Mouse (Mus musculus) left cerebral cortex, adult 2 months (tissue): ENCODE measurements around the gene Hoxb3. TPM values are rescaled to one million over a fixed set of nuclear protein-coding genes. Genes with fewer than 3 reads are reported as not detected.

Source experiments
- DNase-seq, 2 experiments: peaks; one replicate each; pipeline ENCODE4 v3.0.0; 2021 to 2022; ENCODE audit warnings: low spot score in 2 of 2, mixed read lengths in 1 of 2; ENCODE audit errors: extremely low spot score in 1 of 2
- H3K27ac ChIP-seq: fragments of 200-600 bp; 2 replicates; pipeline ENCODE4 v1.8.1; 2022
- H3K4me3 ChIP-seq: fragments of 200-600 bp; 2 replicates; pipeline ENCODE4 v1.8.1; 2022
- CTCF ChIP-seq: fragments of 200-600 bp; IDR thresholded peaks from 2 replicates; pipeline ENCODE4 v1.8.1; 2022; ENCODE audit warnings: antibody characterized with exemption, mild to moderate bottlenecking, moderate library complexity
- intact Hi-C: fragments of 180-260 bp; cut with DNase I; formaldehyde crosslinking; loops from one replicate; pipeline ENCODE4 v1.15.1; 2025
- total RNA-seq, 2 experiments: library from RNA; stranded (reverse); gene quantifications; 2 replicates each; pipeline ENCODE4 v1.2.3; 2021

The Hoxb3 gene
- total RNA-seq, 2 experiments from 2014 or later, result not detected

GRCm38 (mm10) chr11:96325747-96326212, 2.7 kb downstream of the Hoxb3 start:
- Histone ChIP-seq H3K4me3 (no peak overlapping the region), H3K27ac (no peak overlapping the region)
- no peak for TF ChIP-seq CTCF
- DNase-seq, result no peak
- intact Hi-C loops, result loop anchor here (5.0 kb wide), 1 partner anchor 63 kb away; no protein-coding TSS in a partner anchor

DNA sequence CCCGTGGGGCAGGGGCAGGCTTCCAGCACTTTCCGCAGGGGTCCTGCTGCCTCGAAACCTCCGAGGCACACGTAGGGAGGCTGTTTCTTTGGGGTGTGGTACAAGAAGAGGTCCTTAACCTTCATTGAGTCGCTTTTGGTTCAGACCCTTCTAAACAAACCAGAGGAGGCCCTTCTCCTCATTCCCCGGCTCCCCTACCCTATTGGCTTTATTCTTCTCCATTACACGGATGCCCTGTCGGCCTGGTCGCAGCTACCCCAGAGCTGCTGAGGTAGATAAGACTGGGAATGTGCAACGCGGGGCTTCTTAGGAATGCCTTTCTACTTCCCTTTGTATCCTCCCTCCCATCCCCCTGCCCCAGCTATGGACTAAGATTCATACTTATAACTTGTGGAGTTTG, 3.6 kb downstream of the Hoxb3 start:
- DNase-seq, result no peak
- TF ChIP-seq CTCF, result no peak
- Histone ChIP-seq H3K27ac (no peak overlapping the region), H3K4me3 (no peak overlapping the region)
- intact Hi-C loops, result loop anchor here (5.0 kb wide), 1 partner anchor 64 kb away; no protein-coding TSS in a partner anchor

DNA sequence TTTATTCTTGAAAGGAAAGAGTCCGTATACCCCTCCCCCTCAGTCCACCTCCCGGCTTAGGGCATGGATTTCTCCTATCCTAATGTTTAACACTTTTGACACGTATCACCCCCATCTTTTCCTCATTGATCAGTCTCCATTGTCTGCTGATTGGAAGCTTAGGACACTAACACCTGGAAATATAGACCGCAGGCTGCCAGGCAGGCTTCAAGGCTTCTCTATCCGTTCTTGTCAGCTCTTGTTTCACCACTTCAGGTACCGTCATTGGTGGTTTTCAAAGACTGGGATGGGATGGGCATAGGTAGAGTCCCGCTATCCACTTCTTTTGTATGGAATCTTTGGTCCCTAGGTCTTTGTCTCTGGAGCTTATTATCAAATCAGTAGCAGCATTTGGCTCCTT, 4.0 kb downstream of the Hoxb3 start:
- TF ChIP-seq CTCF, result no peak
- no peak overlapping the region for H3K27ac ChIP-seq
- no peak overlapping the region for H3K4me3 ChIP-seq
- intact Hi-C loops, result loop anchor here (5.0 kb wide), 1 partner anchor 65 kb away; no protein-coding TSS in a partner anchor
- no peak for DNase-seq

DNA sequence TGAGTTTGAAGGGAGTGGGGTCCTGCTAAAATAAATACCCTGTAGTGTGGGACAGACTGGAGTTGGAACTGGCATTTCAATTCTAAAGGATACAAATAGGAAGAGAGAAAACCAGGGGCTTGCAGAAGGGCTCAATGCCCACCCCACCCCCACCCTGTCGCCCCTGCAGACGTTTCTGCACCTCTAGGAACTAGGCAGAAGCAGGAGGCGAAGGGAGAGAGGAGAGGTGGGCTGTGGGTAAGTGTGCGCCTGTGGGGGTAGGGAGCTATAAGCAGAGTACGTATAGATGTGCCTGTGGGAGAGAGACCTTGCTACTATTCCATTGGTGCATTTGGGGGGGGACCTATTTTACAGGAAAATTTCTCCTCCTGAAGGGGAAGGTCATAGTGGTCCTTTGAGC, 4.6 kb downstream of the Hoxb3 start:
- intact Hi-C loops, result loop anchor here (5.0 kb wide), 1 partner anchor 65 kb away; no protein-coding TSS in a partner anchor
- DNase-seq, result no peak
- H3K27ac ChIP-seq, result no peak overlapping the region
- no peak overlapping the region for H3K4me3 ChIP-seq
- no peak for TF ChIP-seq CTCF

- TF ChIP-seq CTCF, result no peak
- intact Hi-C loops, result loop anchor here (5.0 kb wide), 1 partner anchor 66 kb away; no protein-coding TSS in a partner anchor
- DNase-seq, result no peak
- H3K4me3 ChIP-seq, result no peak overlapping the region
- no peak overlapping the region for H3K27ac ChIP-seq
These were observed 5.5 kb downstream of the Hoxb3 start for GRCm38 (mm10) chr11:96328605-96329004.

DNA sequence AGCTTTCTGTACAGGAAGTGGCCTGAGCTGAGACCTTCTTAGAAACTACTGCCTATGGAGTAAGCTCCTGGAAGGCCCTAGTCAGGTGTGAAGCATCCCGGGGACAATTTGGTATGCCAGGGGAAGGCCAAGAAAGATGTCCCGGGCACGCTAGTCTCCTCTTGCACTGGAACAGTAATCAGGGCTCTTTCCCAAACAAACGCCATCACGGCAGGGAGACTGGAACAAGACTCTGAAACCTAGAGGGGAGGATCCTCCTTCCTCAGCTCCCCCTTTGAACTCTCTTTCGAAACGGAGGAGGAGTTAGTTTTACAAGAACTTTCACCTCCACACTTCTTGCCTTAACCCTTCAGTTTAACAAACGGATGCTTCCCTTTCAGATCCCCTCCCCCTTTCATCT, 9.0 kb downstream of the Hoxb3 start:
- H3K27ac ChIP-seq, result no peak overlapping the region

DNA sequence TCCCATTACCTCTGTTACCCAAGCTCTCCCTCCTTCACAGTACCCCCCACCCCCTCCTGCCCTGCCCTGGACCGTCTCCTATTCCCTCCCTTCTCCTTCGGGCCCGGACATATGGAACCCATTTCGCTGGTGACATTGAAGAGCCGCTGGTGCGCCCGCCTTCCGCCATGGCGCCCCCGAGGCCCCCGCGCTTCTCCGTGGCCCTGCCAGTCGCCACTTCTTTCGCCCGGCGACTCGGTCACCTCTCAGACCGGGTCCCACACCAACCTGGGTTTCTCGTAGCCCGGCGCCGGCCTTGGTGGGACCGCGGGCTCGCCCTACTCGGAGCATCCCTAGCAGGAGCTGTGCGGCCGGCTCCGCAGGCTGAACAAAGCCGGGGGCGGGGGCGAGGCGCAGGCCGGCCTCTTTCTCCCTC, 9.5 kb downstream of the Hoxb3 start:
- H3K27ac ChIP-seq, result no peak overlapping the region
- no peak for DNase-seq
- H3K4me3 ChIP-seq, result no peak overlapping the region
- intact Hi-C loops, result no loop called here
- TF ChIP-seq CTCF, result no peak

More for the DNA sequence above, 9.0 kb downstream of the Hoxb3 start:
- intact Hi-C loops, result no loop called here
- H3K4me3 ChIP-seq, result no peak overlapping the region
- no peak for TF ChIP-seq CTCF
- DNase-seq, result no peak

DNA sequence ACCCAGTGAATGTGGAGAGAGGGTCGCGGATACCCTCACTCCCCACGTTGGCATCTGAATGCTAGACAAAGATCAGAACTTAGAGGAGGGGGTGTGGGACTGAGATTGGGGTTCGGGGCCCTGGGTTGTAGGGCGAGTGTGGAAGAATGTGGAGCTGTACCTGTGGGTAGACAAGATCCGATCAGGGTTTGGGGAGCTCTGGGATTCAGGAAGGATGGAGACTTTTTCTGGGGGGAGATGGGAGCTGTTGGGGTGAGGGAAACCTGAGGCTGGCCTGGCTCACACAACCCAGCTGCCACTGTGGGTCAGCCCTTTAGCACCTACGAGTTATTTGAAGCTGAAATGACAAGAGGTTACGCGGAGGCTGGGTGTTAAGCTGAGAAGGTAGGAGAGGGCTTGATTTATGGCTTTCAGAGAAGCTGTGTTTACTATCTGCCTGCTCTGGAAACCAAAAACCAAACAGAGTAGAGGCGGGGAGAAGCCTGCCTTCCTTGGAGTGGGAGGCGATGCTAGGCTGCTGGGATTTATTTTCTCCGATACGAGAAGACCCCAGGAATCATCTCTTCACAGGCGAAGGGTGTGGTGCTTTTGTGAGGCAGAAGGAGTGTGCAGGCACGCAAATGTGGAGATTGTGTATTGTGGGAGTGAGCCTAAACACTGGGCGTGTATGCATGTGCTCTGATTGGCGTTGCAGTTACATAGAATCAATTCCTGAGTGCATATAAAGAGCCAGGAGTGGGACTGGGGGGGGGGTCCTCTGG, 10.3 kb downstream of the Hoxb3 start:
- no peak for TF ChIP-seq CTCF
- intact Hi-C loops, result no loop called here
- H3K4me3 ChIP-seq, result no peak overlapping the region
- DNase-seq, result no peak
- no peak overlapping the region for H3K27ac ChIP-seq

- Histone ChIP-seq H3K27ac (no peak overlapping the region), H3K4me3 (no peak overlapping the region)
- intact Hi-C loops, result no loop called here
- DNase-seq, result no peak
- TF ChIP-seq CTCF, result no peak
These were observed 10.9 kb downstream of the Hoxb3 start for GRCm38 (mm10) chr11:96334002-96334364.

DNA sequence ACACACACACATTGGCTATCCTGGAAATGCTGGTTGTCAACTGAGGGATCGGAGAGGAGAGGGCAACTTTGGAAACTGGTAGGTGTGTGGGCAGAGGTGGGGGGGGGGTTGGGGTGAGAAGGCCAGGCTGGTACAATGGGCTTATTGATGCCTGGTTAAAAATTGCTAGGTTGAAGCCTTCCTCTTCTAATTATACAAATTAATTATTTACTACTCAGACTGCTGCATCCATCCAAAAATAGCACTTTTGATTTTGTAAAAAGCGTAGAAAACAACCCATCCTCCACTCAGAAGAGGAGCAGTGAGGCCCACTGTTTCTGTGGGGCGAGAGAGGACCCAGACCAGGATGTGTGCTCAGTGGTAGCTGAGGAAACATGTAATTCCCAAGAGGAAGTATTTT, 11.9 kb downstream of the Hoxb3 start:
- intact Hi-C loops, result no loop called here
- no peak for TF ChIP-seq CTCF
- no peak for DNase-seq
- Histone ChIP-seq H3K27ac (no peak overlapping the region), H3K4me3 (no peak overlapping the region)

DNA sequence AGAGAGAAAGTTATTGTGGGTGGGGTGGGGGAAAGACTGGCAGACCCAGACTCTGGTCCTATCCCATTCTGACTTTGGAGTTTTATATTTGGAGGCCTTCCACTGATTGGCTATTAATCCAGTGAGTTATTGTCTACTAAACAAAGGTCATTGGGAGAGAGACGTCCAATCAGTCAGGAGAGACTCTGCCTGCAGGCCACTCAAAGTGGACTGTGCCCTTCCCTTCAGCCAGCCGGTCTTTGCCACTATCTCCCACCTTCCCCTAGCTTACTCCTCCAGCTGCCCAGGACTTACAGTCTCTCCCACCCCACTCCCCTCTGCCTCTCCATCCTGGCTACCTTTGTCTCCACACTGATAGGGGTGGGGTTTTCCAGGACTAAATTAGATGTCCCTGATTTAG, 13.5 kb downstream of the Hoxb3 start:
- Histone ChIP-seq H3K4me3 (no peak overlapping the region), H3K27ac (no peak overlapping the region)
- TF ChIP-seq CTCF, result no peak
- DNase-seq, result no peak
- intact Hi-C loops, result no loop called here

GRCm38 (mm10) chr11:96337026-96337425, 13.9 kb downstream of the Hoxb3 start:
- intact Hi-C loops, result no loop called here
- no peak for DNase-seq
- Histone ChIP-seq H3K4me3 (no peak overlapping the region), H3K27ac (no peak overlapping the region)
- TF ChIP-seq CTCF, result no peak
